9 mouse cellular contexts compared by ENCODE assay signal in the genomic region with DNA sequence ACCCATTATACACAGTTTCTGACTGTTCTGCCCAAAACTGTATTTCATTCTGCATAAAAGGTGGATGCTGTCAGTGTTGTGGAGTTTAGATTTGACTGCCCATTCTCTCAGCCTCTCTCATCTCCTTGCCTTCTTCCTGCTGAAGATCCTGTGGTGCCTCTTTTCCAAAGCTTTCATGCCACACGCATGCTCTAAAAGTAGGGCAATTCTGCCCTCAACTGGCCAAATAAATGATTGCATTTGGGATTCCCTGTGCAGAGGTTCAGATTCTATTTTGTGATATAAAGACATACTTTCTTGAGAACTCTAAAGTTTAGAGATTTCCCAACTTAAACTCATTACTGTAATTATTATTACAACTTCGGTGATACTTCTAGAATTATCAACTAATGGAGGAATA.
DNase-seq lines count a peak whose midpoint lies in the region; ATAC-seq and TF ChIP-seq lines count a peak whose summit lies in the region.
"Had no signal": no experiment of that assay in that cellular context is flagged by ENCODE, and none has a peak within 500 bp of the region (broad histone marks: within the 10 kb centered on the region; RNA-seq: fewer than 3 reads in every experiment).

No protein-coding gene starts in this region.

- no peak for TF ChIP-seq POLR2A in brain, embryonic 14.5 days (IDR thresholded peaks at IDR 0.05; ENCODE audit: borderline replicate concordance, extremely low read depth, insufficient read depth, insufficient read length, poor library complexity, severe bottlenecking)

- TF ChIP-seq EP300 in stomach, postnatal 0 days (optimal IDR thresholded peaks at IDR 0.05): no peak

- H3K36me3 ChIP-seq in liver, embryonic 12.5 days: no peaks in the 10 kb centered on the region
- no peaks in the 10 kb centered on the region for H3K36me3 ChIP-seq in forebrain, embryonic 13.5 days (ENCODE audit: poor library complexity, severe bottlenecking)
- H3K36me3 ChIP-seq in stomach, postnatal 0 days (ENCODE audit: control insufficient read depth, insufficient read depth, low read length): no peaks in the 10 kb centered on the region
- H3K36me3 ChIP-seq: limb, embryonic 15.5 days had no signal

- 21% methylated on average over 2 of the region's 2 CpGs for WGBS in liver, embryonic 12.5 days (ENCODE audit: insufficient replicate concordance)
- WGBS in forebrain, embryonic 13.5 days: 15% methylated on average over 2 of the region's 2 CpGs
- 7% methylated on average over 2 of the region's 2 CpGs for WGBS in stomach, postnatal 0 days

- H3K27me3 ChIP-seq in liver, embryonic 12.5 days (replicated peaks): no peaks in the 10 kb centered on the region
- H3K27me3 ChIP-seq in forebrain, embryonic 13.5 days: no peaks in the 10 kb centered on the region
- H3K27me3 ChIP-seq in stomach, postnatal 0 days (ENCODE audit: control insufficient read depth, insufficient read depth, low read length): no peaks in the 10 kb centered on the region
- H3K27me3 ChIP-seq: limb, embryonic 15.5 days had no signal

- peak; percentile 9 for DNase-seq in liver
- DNase-seq in brain, embryonic 14.5 days (ENCODE audit: low read depth): peak; percentile 85
- DNase-seq in layer of hippocampus, adult 18-20 months (ENCODE audit: low spot score in 2 of 2): peak; percentile 48 to 89
- peak; percentile 7 for DNase-seq in lung, postnatal 36 days
- DNase-seq in stomach, postnatal 0 days (ENCODE audit: low spot score): peak; percentile 29
- no peak for DNase-seq in spleen, adult 18-20 months

- no peak overlapping the region for H3K4me3 ChIP-seq in liver, embryonic 12.5 days
- H3K4me3 ChIP-seq in forebrain, embryonic 13.5 days: no peak overlapping the region
- no peak overlapping the region for H3K4me3 ChIP-seq in stomach, postnatal 0 days (ENCODE audit: low read depth, low read length)
- H3K4me3 ChIP-seq: limb, embryonic 15.5 days had no signal

- TF ChIP-seq CTCF in brain, embryonic 14.5 days (IDR thresholded peaks at IDR 0.05; ENCODE audit: borderline replicate concordance, extremely low read depth, insufficient read depth, insufficient read length): peak; percentile 75; the same call in 1 of the 2 replicates
- TF ChIP-seq CTCF in stomach, postnatal 0 days (IDR thresholded peaks at IDR 0.05; ENCODE audit: low read depth): peak; percentile 82

- H3K4me1 ChIP-seq in liver, embryonic 12.5 days: no peaks in the 10 kb centered on the region
- no peaks in the 10 kb centered on the region for H3K4me1 ChIP-seq in forebrain, embryonic 13.5 days
- no peaks in the 10 kb centered on the region for H3K4me1 ChIP-seq in stomach, postnatal 0 days (replicated peaks; ENCODE audit: control insufficient read depth, insufficient read depth)
- H3K4me1 ChIP-seq: limb, embryonic 15.5 days had no signal

- ATAC-seq in liver, embryonic 12.5 days: no peak
- peak; percentile 90 for ATAC-seq in forebrain, embryonic 13.5 days
- ATAC-seq in stomach, postnatal 0 days (ENCODE audit: low FRiP score, low TSS enrichment): no peak

- H3K9ac ChIP-seq in liver, embryonic 12.5 days: no peak overlapping the region
- H3K9ac ChIP-seq in forebrain, embryonic 13.5 days: no peak overlapping the region
- no peak overlapping the region for H3K9ac ChIP-seq in stomach, postnatal 0 days (ENCODE audit: low read length)
- H3K9ac ChIP-seq: limb, embryonic 15.5 days had no signal

- no peak overlapping the region for H3K4me2 ChIP-seq in liver, embryonic 12.5 days
- H3K4me2 ChIP-seq in forebrain, embryonic 13.5 days: no peak overlapping the region
- no peak overlapping the region for H3K4me2 ChIP-seq in stomach, postnatal 0 days (replicated peaks; ENCODE audit: low read depth)
- H3K4me2 ChIP-seq: limb, embryonic 15.5 days had no signal

- H3K27ac ChIP-seq in liver, embryonic 12.5 days: no peak overlapping the region
- no peak overlapping the region for H3K27ac ChIP-seq in forebrain, embryonic 13.5 days
- H3K27ac ChIP-seq in stomach, postnatal 0 days (replicated peaks): no peak overlapping the region
- H3K27ac ChIP-seq: limb, embryonic 15.5 days had no signal

- no peaks in the 10 kb centered on the region for H3K9me3 ChIP-seq in liver, embryonic 12.5 days (replicated peaks)
- no peaks in the 10 kb centered on the region for H3K9me3 ChIP-seq in forebrain, embryonic 13.5 days (replicated peaks)
- no peaks in the 10 kb centered on the region for H3K9me3 ChIP-seq in stomach, postnatal 0 days (ENCODE audit: control insufficient read depth, low read length)
- H3K9me3 ChIP-seq: limb, embryonic 15.5 days had no signal

Comparison
In these comparisons a context has a peak if more than half of its experiments do, and no peak if none do; other contexts are left out.
1. DNase-seq: peak in liver (single experiment), brain, embryonic 14.5 days (single experiment), layer of hippocampus, adult 18-20 months (2 of 2), lung, postnatal 36 days (single experiment) and stomach, postnatal 0 days (single experiment); none in spleen, adult 18-20 months (0 of 2).